Mouse (Mus musculus): Measurements from ENCODE around the gene Gm21060. TPM values are rescaled to one million over a fixed set of nuclear protein-coding genes. Genes with fewer than 3 reads are reported as not detected.
A peak's percentile ranks its signal among the peaks of the same experiment; 100 is the strongest.

The Gm21060 gene
- polyA plus RNA-seq, 1 experiment from 2014 or later = not detected

GRCm38 (mm10) chr19:61267141-61267540 lies 29.7 kb downstream of the Gm21060 start:
- WGBS = 22% methylated on average over 7 of the region's 7 CpGs
- DNase-seq (ENCODE audit: low spot score) (no peak), ATAC-seq (ENCODE audit: insufficient read depth, low FRiP score, low TSS enrichment) (no peak)
- H3K4me2 ChIP-seq (ENCODE audit: low read depth) = no peak overlapping the region
- H3K27me3 ChIP-seq (ENCODE audit: control insufficient read depth, insufficient read depth, low read length) = no peaks in the 10 kb centered on the region
- H3K27ac ChIP-seq (ENCODE audit: low read depth, low read length) = no peak overlapping the region
- no peaks in the 10 kb centered on the region for H3K36me3 ChIP-seq (ENCODE audit: control insufficient read depth, insufficient read depth, low read length)
- H3K4me1 ChIP-seq (ENCODE audit: control insufficient read depth, insufficient read depth, low read length) = no peaks in the 10 kb centered on the region
- no peak overlapping the region for H3K9ac ChIP-seq (ENCODE audit: low read length)
- H3K4me3 ChIP-seq (ENCODE audit: low read depth, low read length) = no peak overlapping the region
- no peaks in the 10 kb centered on the region for H3K9me3 ChIP-seq (ENCODE audit: control insufficient read depth, low read length)

DNA sequence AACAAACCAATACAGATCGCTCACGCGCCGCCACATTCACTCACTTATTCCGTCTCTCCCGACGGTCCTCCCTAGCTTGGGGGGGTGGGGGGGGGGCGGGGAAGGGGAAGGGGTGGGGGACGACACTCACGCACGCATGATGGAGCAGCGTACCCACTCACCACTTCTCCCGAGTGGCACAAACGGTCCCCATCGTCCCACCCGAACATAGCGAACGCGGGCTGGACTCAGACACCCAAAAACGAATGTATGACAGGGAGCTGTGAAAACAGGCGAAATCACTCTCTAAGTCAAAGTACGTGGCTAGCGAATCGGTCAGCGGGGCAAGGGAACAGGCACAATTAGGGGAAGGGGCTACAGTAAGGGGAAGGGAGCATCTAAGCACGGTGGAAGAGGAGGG lies 30.2 kb downstream of the Gm21060 start:
- no peaks in the 10 kb centered on the region for H3K4me1 ChIP-seq (ENCODE audit: control insufficient read depth, insufficient read depth, low read length)
- DNase-seq (ENCODE audit: low spot score) (peak; percentile 92), ATAC-seq (ENCODE audit: insufficient read depth, low FRiP score, low TSS enrichment) (no peak)
- 6% methylated on average over 23 of the region's 26 CpGs for WGBS
- no peak overlapping the region for H3K4me3 ChIP-seq (ENCODE audit: low read depth, low read length)
- no peaks in the 10 kb centered on the region for H3K9me3 ChIP-seq (ENCODE audit: control insufficient read depth, low read length)
- no peak overlapping the region for H3K9ac ChIP-seq (ENCODE audit: low read length)
- H3K27me3 ChIP-seq (ENCODE audit: control insufficient read depth, insufficient read depth, low read length) = no peaks in the 10 kb centered on the region
- no peaks in the 10 kb centered on the region for H3K36me3 ChIP-seq (ENCODE audit: control insufficient read depth, insufficient read depth, low read length)
- H3K27ac ChIP-seq (ENCODE audit: low read depth, low read length) = no peak overlapping the region
- H3K4me2 ChIP-seq (ENCODE audit: low read depth) = no peak overlapping the region

DNA sequence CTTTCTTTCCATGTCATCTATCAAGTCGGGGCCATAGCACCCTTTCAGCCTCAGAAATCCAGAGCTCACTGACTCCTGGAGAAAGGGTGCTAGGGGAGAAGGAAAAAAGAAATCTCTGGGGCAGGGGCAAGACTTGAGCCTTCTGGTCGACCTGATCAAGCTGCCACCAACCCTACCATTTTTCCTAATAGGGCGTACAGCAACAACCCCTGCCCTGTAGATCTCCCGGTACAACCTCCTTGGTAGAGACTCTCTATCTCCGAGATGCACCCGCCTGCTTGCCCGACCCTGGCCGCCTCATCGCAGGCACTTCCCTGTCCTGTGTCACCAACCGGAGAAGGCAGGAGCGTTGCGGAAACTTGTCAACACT lies 30.6 kb downstream of the Gm21060 start:
- Histone ChIP-seq H3K4me1 (ENCODE audit: control insufficient read depth, insufficient read depth, low read length) (no peaks in the 10 kb centered on the region), H3K27me3 (ENCODE audit: control insufficient read depth, insufficient read depth, low read length) (no peaks in the 10 kb centered on the region), H3K9me3 (ENCODE audit: control insufficient read depth, low read length) (no peaks in the 10 kb centered on the region), H3K36me3 (ENCODE audit: control insufficient read depth, insufficient read depth, low read length) (no peaks in the 10 kb centered on the region), H3K4me3 (ENCODE audit: low read depth, low read length) (no peak overlapping the region), H3K4me2 (ENCODE audit: low read depth) (no peak overlapping the region), H3K9ac (ENCODE audit: low read length) (no peak overlapping the region), H3K27ac (ENCODE audit: low read depth, low read length) (no peak overlapping the region)
- WGBS = 2% methylated on average over 12 of the region's 12 CpGs
- ATAC-seq (ENCODE audit: insufficient read depth, low FRiP score, low TSS enrichment) (no peak), DNase-seq (ENCODE audit: low spot score) (peak; percentile 68)

GRCm38 (mm10) chr19:61265349-61266245 lies 31.3 kb downstream of the Gm21060 start:
- ATAC-seq (ENCODE audit: insufficient read depth, low FRiP score, low TSS enrichment) = peak; percentile 43
- H3K9me3 ChIP-seq (ENCODE audit: control insufficient read depth, low read length) = no peaks in the 10 kb centered on the region
- DNase-seq (ENCODE audit: low spot score) = peak; percentile 65
- H3K27ac ChIP-seq (ENCODE audit: low read depth, low read length) = no peak overlapping the region
- no peaks in the 10 kb centered on the region for H3K36me3 ChIP-seq (ENCODE audit: control insufficient read depth, insufficient read depth, low read length)
- no peak overlapping the region for H3K4me2 ChIP-seq (ENCODE audit: low read depth)
- 36% methylated on average over 3 of the region's 3 CpGs for WGBS
- H3K9ac ChIP-seq (ENCODE audit: low read length) = no peak overlapping the region
- H3K4me1 ChIP-seq (ENCODE audit: control insufficient read depth, insufficient read depth, low read length) = no peaks in the 10 kb centered on the region
- no peak overlapping the region for H3K4me3 ChIP-seq (ENCODE audit: low read depth, low read length)
- no peaks in the 10 kb centered on the region for H3K27me3 ChIP-seq (ENCODE audit: control insufficient read depth, insufficient read depth, low read length)

DNA sequence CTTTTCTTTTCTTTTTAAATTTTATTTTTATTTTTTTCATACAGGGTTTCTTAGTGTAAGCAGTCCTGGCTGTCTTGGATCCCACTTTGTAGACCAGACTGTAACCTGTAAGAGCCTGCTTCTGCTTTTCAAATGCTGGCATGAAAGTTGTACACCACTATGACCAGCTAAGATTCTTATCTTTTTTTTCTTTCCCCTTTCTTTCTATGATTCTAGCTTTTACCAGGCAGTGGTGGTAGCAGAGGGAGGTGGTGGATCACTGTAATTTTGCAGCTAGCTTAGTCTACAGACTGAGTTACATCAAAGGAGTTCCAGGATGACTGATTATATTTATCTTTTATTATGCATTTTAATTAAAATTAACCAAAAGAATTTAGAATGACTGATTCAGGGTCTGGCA lies 31.9 kb downstream of the Gm21060 start:
- Histone ChIP-seq H3K9ac (ENCODE audit: low read length) (no peak overlapping the region), H3K4me1 (ENCODE audit: control insufficient read depth, insufficient read depth, low read length) (no peaks in the 10 kb centered on the region), H3K27me3 (ENCODE audit: control insufficient read depth, insufficient read depth, low read length) (no peaks in the 10 kb centered on the region), H3K36me3 (ENCODE audit: control insufficient read depth, insufficient read depth, low read length) (no peaks in the 10 kb centered on the region), H3K4me2 (ENCODE audit: low read depth) (no peak overlapping the region), H3K27ac (ENCODE audit: low read depth, low read length) (no peak overlapping the region), H3K4me3 (ENCODE audit: low read depth, low read length) (no peak overlapping the region), H3K9me3 (ENCODE audit: control insufficient read depth, low read length) (no peaks in the 10 kb centered on the region)
- no peak for DNase-seq (ENCODE audit: low spot score)
- ATAC-seq (ENCODE audit: insufficient read depth, low FRiP score, low TSS enrichment) = no peak

DNA sequence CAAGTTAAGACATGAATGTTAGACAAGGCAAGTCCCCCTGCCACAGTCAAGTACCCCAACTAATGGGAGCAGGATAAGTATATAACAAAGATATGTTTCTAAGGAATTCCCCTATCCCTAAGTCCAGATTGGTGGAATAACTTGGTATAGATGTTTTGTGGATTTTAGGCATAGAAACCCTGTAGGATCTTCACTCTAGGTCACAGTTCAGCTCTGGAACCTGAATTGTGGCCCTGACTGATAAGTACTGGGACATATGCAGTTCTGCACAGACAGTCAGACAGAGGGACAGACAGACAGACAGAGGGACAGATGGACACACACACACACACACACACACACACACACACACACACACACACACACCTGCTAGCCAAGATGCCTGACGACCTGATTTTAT lies 32.6 kb downstream of the Gm21060 start:
- Histone ChIP-seq H3K4me1 (ENCODE audit: control insufficient read depth, insufficient read depth, low read length) (no peaks in the 10 kb centered on the region), H3K4me2 (ENCODE audit: low read depth) (no peak overlapping the region), H3K36me3 (ENCODE audit: control insufficient read depth, insufficient read depth, low read length) (no peaks in the 10 kb centered on the region), H3K4me3 (ENCODE audit: low read depth, low read length) (no peak overlapping the region), H3K9ac (ENCODE audit: low read length) (no peak overlapping the region), H3K27me3 (ENCODE audit: control insufficient read depth, insufficient read depth, low read length) (no peaks in the 10 kb centered on the region), H3K9me3 (ENCODE audit: control insufficient read depth, low read length) (no peaks in the 10 kb centered on the region), H3K27ac (ENCODE audit: low read depth, low read length) (no peak overlapping the region)
- WGBS = 100% methylated on average over 1 of the region's 1 CpGs
- DNase-seq (ENCODE audit: low spot score) = no peak
- ATAC-seq (ENCODE audit: insufficient read depth, low FRiP score, low TSS enrichment) = no peak

GRCm38 (mm10) chr19:61261241-61261640 lies 35.6 kb downstream of the Gm21060 start:
- ATAC-seq (ENCODE audit: insufficient read depth, low FRiP score, low TSS enrichment) = no peak
- Histone ChIP-seq H3K9me3 (ENCODE audit: control insufficient read depth, low read length) (no peaks in the 10 kb centered on the region), H3K9ac (ENCODE audit: low read length) (no peak overlapping the region), H3K4me2 (ENCODE audit: low read depth) (no peak overlapping the region), H3K36me3 (ENCODE audit: control insufficient read depth, insufficient read depth, low read length) (no peaks in the 10 kb centered on the region), H3K4me3 (ENCODE audit: low read depth, low read length) (no peak overlapping the region), H3K27ac (ENCODE audit: low read depth, low read length) (no peak overlapping the region), H3K4me1 (ENCODE audit: control insufficient read depth, insufficient read depth, low read length) (no peaks in the 10 kb centered on the region), H3K27me3 (ENCODE audit: control insufficient read depth, insufficient read depth, low read length) (no peaks in the 10 kb centered on the region)
- WGBS = 76% methylated on average over 1 of the region's 1 CpGs
- DNase-seq (ENCODE audit: low spot score) = no peak

GRCm38 (mm10) chr19:61257733-61258132 lies 39.1 kb downstream of the Gm21060 start:
- DNase-seq (ENCODE audit: low spot score) (no peak), ATAC-seq (ENCODE audit: insufficient read depth, low FRiP score, low TSS enrichment) (no peak)
- WGBS = 92% methylated on average over 18 of the region's 18 CpGs
- Histone ChIP-seq H3K4me2 (ENCODE audit: low read depth) (no peak overlapping the region), H3K36me3 (ENCODE audit: control insufficient read depth, insufficient read depth, low read length) (no peaks in the 10 kb centered on the region), H3K9ac (ENCODE audit: low read length) (no peak overlapping the region), H3K27me3 (ENCODE audit: control insufficient read depth, insufficient read depth, low read length) (no peaks in the 10 kb centered on the region), H3K4me3 (ENCODE audit: low read depth, low read length) (no peak overlapping the region), H3K27ac (ENCODE audit: low read depth, low read length) (no peak overlapping the region), H3K4me1 (ENCODE audit: control insufficient read depth, insufficient read depth, low read length) (no peaks in the 10 kb centered on the region), H3K9me3 (ENCODE audit: control insufficient read depth, low read length) (no peaks in the 10 kb centered on the region)

GRCm38 (mm10) chr19:61256166-61256887 lies 40.5 kb downstream of the Gm21060 start:
- Histone ChIP-seq H3K9ac (ENCODE audit: low read length) (no peak overlapping the region), H3K4me3 (ENCODE audit: low read depth, low read length) (no peak overlapping the region), H3K36me3 (ENCODE audit: control insufficient read depth, insufficient read depth, low read length) (no peaks in the 10 kb centered on the region), H3K9me3 (ENCODE audit: control insufficient read depth, low read length) (no peaks in the 10 kb centered on the region), H3K27ac (ENCODE audit: low read depth, low read length) (no peak overlapping the region), H3K4me1 (ENCODE audit: control insufficient read depth, insufficient read depth, low read length) (no peaks in the 10 kb centered on the region), H3K4me2 (ENCODE audit: low read depth) (no peak overlapping the region), H3K27me3 (ENCODE audit: control insufficient read depth, insufficient read depth, low read length) (no peaks in the 10 kb centered on the region)
- ATAC-seq (ENCODE audit: insufficient read depth, low FRiP score, low TSS enrichment) = no peak
- WGBS = 94% methylated on average over 7 of the region's 7 CpGs
- no peak for DNase-seq (ENCODE audit: low spot score)

Measured in neural tube, embryonic 11.5 days (tissue).